Mouse (Mus musculus): ENCODE data around the gene Lysmd1. TPM values are rescaled to one million over a fixed set of nuclear protein-coding genes. Genes with fewer than 3 reads are reported as not detected.

The Lysmd1 gene
- polyA plus RNA-seq, 1 experiment, result 21.4 TPM

DNA sequence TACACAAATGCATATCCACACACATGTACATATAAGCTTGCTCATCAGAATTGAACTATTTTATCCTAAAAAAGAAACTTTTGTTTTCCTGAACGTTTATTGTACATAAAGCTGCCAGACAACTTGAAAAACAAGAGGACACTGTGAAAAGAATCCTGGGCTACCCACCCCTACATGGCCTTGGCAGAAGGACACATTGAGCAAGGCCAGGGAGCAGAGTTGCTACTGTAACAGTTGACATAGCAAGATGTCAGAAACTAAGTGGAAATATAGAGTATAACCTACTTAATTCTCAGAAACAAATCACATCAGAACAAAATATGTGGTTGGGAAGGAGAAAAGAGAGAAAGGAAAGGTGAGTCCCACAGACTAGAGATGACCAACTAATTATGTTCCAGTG is 48.0 kb downstream of the Lysmd1 start:
- Histone ChIP-seq H3K27ac (ENCODE audit: insufficient read depth, low read length) (no peak overlapping the region), H3K4me1 (ENCODE audit: control insufficient read depth, insufficient read depth, low read length) (no peaks in the 10 kb centered on the region), H3K4me3 (ENCODE audit: insufficient read depth, low read length) (no peak overlapping the region)
- no peak for TF ChIP-seq CTCF (IDR thresholded peaks at IDR 0.05; ENCODE audit: extremely low read depth, insufficient read depth, low read length)
- no peak for TF ChIP-seq POLR2A (IDR thresholded peaks at IDR 0.05; ENCODE audit: extremely low read depth, insufficient read depth, low read length)

DNA sequence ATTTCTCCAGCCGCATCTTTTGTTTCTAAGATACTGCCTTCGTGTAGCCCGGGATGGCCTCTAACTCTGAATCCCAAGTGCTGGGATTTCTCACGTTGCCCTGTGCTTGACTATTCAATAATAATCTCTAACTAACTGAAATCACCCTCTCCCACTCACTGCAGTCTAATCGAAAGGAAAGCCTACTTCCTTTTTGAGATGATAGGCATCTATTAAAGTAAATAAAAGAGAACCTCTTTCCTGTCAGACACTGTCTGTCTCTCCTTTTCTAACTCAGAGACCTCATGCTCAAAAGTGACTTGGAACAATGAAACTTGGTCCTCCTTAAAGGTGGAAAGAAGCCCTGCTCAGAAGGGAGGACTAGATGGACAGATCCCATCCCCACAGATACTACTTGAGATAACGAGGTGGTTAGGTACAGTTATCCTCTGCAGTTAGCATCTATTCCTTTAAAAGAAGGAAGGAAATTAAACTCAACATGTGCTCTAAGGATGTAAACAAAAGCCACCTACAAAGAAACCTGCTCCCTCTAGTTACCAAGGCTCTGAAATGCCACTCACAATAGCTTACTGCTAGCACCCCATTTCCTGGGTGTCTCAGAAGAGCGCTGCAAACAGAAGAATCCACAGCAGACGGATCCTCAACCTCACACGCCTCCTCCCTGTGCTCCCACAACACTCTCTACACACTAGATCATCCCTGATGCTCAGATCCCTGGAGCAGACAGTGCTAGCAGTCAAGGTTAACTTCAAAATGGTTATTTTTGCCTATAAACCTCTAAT is 51.1 kb downstream of the Lysmd1 start:
- TF ChIP-seq CTCF (IDR thresholded peaks at IDR 0.05; ENCODE audit: extremely low read depth, insufficient read depth, low read length), result no peak
- TF ChIP-seq POLR2A (IDR thresholded peaks at IDR 0.05; ENCODE audit: extremely low read depth, insufficient read depth, low read length), result no peak
- no peak overlapping the region for H3K4me3 ChIP-seq (ENCODE audit: insufficient read depth, low read length)
- no peak overlapping the region for H3K27ac ChIP-seq (ENCODE audit: insufficient read depth, low read length)
- no peaks in the 10 kb centered on the region for H3K4me1 ChIP-seq (ENCODE audit: control insufficient read depth, insufficient read depth, low read length)

DNA sequence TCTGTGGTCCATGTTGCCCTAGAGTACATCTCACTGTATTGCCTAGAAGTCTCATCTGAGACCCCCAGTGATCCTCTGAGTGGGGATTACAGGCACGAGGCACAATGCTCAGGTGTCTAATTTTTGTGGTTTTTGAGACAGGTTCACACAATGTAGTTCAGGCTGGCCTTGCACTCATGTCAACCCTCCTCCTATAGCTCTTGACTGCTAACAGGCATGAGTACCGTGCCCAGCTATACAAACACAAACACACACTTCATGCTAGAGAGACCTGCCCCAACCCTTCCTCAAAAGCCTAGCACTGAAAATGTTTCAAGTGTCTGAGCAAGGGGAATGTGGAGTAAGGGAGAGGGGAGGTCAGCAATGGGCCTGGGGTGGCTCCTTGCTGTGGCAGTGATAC is 52.2 kb downstream of the Lysmd1 start:
- H3K4me3 ChIP-seq (ENCODE audit: insufficient read depth, low read length), result no peak overlapping the region

GRCm38 (mm10) chr3:95186888-95187287 is 53.0 kb downstream of the Lysmd1 start:
- no peak overlapping the region for H3K27ac ChIP-seq (ENCODE audit: insufficient read depth, low read length)
- TF ChIP-seq CTCF (IDR thresholded peaks at IDR 0.05; ENCODE audit: extremely low read depth, insufficient read depth, low read length) (no peak), POLR2A (IDR thresholded peaks at IDR 0.05; ENCODE audit: extremely low read depth, insufficient read depth, low read length) (no peak)
- H3K4me1 ChIP-seq (ENCODE audit: control insufficient read depth, insufficient read depth, low read length), result no peaks in the 10 kb centered on the region
- no peak overlapping the region for H3K4me3 ChIP-seq (ENCODE audit: insufficient read depth, low read length)

More for the DNA sequence above, 52.2 kb downstream of the Lysmd1 start:
- Histone ChIP-seq H3K27ac (ENCODE audit: insufficient read depth, low read length) (no peak overlapping the region), H3K4me1 (ENCODE audit: control insufficient read depth, insufficient read depth, low read length) (no peaks in the 10 kb centered on the region)
- TF ChIP-seq POLR2A (IDR thresholded peaks at IDR 0.05; ENCODE audit: extremely low read depth, insufficient read depth, low read length) (no peak), CTCF (IDR thresholded peaks at IDR 0.05; ENCODE audit: extremely low read depth, insufficient read depth, low read length) (no peak)

Other genes with a start within 250 kb of the Lysmd1 start
- gene Psmb4, start 247.1 kb upstream of the Lysmd1 start, polyA plus RNA-seq (2012; rRNA removed), result 257 TPM in 2 replicates
- gene Selenbp1, start 201.0 kb upstream of the Lysmd1 start, polyA plus RNA-seq (2012; rRNA removed), result 17.0 and 18.7 TPM in 2 replicates
- gene Rfx5, start 180.0 kb upstream of the Lysmd1 start, polyA plus RNA-seq (2012; rRNA removed), result 24.3 and 26.4 TPM in 2 replicates
- gene Pi4kb, start 159.4 kb upstream of the Lysmd1 start, polyA plus RNA-seq (2012; rRNA removed), result 56.6 and 61.4 TPM in 2 replicates
- gene Zfp687, start 118.6 kb upstream of the Lysmd1 start, polyA plus RNA-seq (2012; rRNA removed), result 15.8 and 17.5 TPM in 2 replicates
- 193 and 203 TPM in 2 replicates for gene Psmd4, start 91.5 kb upstream of the Lysmd1 start, polyA plus RNA-seq (2012; rRNA removed)
- gene Pip5k1a, start 27.2 kb upstream of the Lysmd1 start, polyA plus RNA-seq (2012; rRNA removed), result 41.1 and 41.7 TPM in 2 replicates
- gene Vps72, start 23.1 kb upstream of the Lysmd1 start, polyA plus RNA-seq (2012; rRNA removed), result 48.0 and 52.4 TPM in 2 replicates
- 0.72 and 0.77 TPM in 2 replicates for gene Tmod4, start 9.6 kb upstream of the Lysmd1 start, polyA plus RNA-seq (2012; rRNA removed)
- 114 and 124 TPM in 2 replicates for gene Scnm1, start 77 bp upstream of the Lysmd1 start, polyA plus RNA-seq (2012; rRNA removed)
- 5.1 and 5.2 TPM in 2 replicates for gene Tnfaip8l2, start 8.3 kb downstream of the Lysmd1 start, polyA plus RNA-seq (2012; rRNA removed)
- gene Sema6c, start 26.4 kb downstream of the Lysmd1 start, polyA plus RNA-seq (2012; rRNA removed), result 26.1 and 29.0 TPM in 2 replicates
- 12.1 and 12.8 TPM in 2 replicates for gene Gabpb2, start 83.8 kb downstream of the Lysmd1 start, polyA plus RNA-seq (2012; rRNA removed)
- gene Cdc42se1, start 94.6 kb downstream of the Lysmd1 start, polyA plus RNA-seq (2012; rRNA removed), result 65.4 and 66.6 TPM in 2 replicates
- 428 and 469 TPM in 2 replicates for gene Mllt11, start 98.1 kb downstream of the Lysmd1 start, polyA plus RNA-seq (2012; rRNA removed)
- gene Gm128, start 107.5 kb downstream of the Lysmd1 start, polyA plus RNA-seq (2012; rRNA removed), result 0.23 and 0.25 TPM in 2 replicates
- 0.17 and 0.61 TPM in 2 replicates for gene Bnipl, start 117.1 kb downstream of the Lysmd1 start, polyA plus RNA-seq (2012; rRNA removed)
- 29.6 and 33.9 TPM in 2 replicates for gene Mindy1, start 147.3 kb downstream of the Lysmd1 start, polyA plus RNA-seq (2012; rRNA removed)
- gene Prune1, start 148.0 kb downstream of the Lysmd1 start, polyA plus RNA-seq (2012; rRNA removed), result 24.8 and 26.2 TPM in 2 replicates
- 2.3 and 2.4 TPM in 2 replicates for gene Anxa9, start 173.1 kb downstream of the Lysmd1 start, polyA plus RNA-seq (2012; rRNA removed)
- 101 and 110 TPM in 2 replicates for gene Cers2, start 180.7 kb downstream of the Lysmd1 start, polyA plus RNA-seq (2012; rRNA removed)
- gene Setdb1, start 223.1 kb downstream of the Lysmd1 start, polyA plus RNA-seq (2012; rRNA removed), result 34.6 and 37.5 TPM in 2 replicates

All from cortical plate, adult 2 months (tissue).